Mouse (Mus musculus): Measurements from ENCODE around the gene Gm765.

Gm765 gene

GRCm38 (mm10) chr6:98221970-98222369, 120.6 kb downstream of the Gm765 start:
- no peak for DNase-seq (ENCODE audit: low spot score in 2 of 2)

- DNase-seq (ENCODE audit: low spot score in 2 of 2) = no peak
Observed at GRCm38 (mm10) chr6:98212225-98212624, 130.3 kb downstream of the Gm765 start.

GRCm38 (mm10) chr6:98210237-98210636, 132.3 kb downstream of the Gm765 start:
- DNase-seq (ENCODE audit: low spot score in 2 of 2) = no peak

GRCm38 (mm10) chr6:98208051-98208450, 134.5 kb downstream of the Gm765 start:
- DNase-seq (ENCODE audit: low spot score in 2 of 2) = no peak

DNA sequence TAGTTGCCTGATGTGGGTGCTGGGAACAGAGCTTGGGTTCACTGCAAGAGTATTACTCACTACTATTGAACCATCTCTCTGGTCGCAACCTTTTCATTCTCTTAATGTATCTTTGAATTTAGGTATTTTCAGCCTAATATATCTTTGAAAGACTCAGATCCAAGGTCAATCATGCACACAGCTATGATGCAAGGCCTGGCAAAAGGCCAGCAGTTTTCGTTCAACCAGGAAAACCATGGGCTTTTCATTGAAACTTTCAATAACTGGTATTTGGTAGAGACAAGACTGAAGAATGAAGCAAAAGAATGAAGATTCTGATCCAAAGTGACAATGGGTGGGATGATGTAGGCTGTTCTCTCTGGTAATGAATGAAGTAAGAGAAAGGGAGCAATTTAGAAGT, 143.8 kb downstream of the Gm765 start:
- DNase-seq (ENCODE audit: low spot score in 2 of 2) = no peak

DNA sequence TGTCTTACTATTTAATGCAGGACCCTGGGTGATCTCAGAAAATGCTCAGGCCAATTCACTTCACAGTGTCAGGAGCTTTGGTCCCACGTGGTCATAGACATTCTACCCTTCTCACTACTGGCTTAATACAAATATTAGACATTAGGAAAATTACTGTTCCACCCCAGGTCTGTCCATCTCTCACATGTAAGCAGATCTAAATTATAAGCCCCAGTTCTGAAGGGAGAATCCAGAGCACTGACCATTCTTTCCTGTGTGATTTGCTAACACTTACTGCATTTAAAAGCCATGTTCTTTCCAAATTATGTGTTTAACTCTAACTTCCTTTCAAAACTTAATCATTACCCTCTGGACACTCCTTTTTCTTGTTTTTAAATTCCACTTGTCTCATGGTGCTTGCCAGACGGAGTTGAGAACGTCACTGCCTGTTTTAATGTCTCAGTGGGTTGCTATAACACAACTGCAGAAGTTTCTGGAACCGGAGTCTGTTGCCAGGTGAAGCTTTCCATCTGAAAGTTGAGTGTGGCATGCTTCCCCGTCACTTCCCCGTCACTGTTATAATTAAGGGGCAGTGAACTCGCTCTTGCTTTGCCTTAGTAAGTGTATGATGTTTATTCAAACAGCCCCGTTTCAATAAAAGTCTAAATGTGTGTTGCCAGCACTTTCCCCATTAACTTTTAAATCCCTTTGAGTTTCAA, 151.7 kb downstream of the Gm765 start:
- DNase-seq (ENCODE audit: low spot score in 2 of 2) = no peak

Measured in spleen, postnatal 36 days (tissue).